Mouse (Mus musculus): ENCODE data around the gene Nos3. TPM values are rescaled to one million over a fixed set of nuclear protein-coding genes. Genes with fewer than 3 reads are reported as not detected.

Gene Nos3
- polyA plus RNA-seq, 1 experiment from 2014 or later: 7.0 TPM

DNA sequence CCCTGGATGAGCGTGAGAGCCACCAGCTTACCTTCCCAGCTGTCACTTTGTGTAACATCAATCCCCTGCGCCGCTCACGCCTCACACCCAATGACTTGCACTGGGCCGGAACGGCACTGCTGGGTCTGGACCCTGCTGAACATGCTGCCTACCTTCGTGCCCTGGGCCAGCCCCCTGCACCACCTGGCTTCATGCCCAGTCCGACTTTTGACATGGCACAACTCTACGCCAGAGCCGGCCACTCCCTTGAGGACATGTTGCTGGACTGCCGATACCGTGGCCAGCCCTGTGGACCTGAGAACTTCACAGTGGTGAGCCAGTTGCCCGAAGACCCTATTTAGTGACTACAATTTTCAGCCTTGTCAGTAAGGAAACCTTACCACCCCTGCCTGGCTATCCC lies 49.3 kb downstream of the Nos3 start:
- WGBS: 80% methylated on average over 13 of the region's 13 CpGs
- Histone ChIP-seq H3K9ac (ENCODE audit: low read depth, low read length) (peak overlapping the region; percentile 11; the same call in 1 of the 2 replicates), H3K4me1 (ENCODE audit: control insufficient read depth, insufficient read depth, low read length) (peaks cover 11% of the 10 kb centered on the region; the same call in 1 of the 2 replicates), H3K9me3 (ENCODE audit: control insufficient read depth, low read length) (no peaks in the 10 kb centered on the region), H3K4me3 (ENCODE audit: low read length) (no peak overlapping the region), H3K27ac (ENCODE audit: low read length) (no peak overlapping the region), H3K27me3 (replicated peaks; ENCODE audit: control insufficient read depth, insufficient read depth, low read length) (no peaks in the 10 kb centered on the region), H3K36me3 (ENCODE audit: control insufficient read depth, insufficient read depth, low read length) (no peaks in the 10 kb centered on the region), H3K4me2 (ENCODE audit: low read depth, low read length) (no peak overlapping the region)
- ATAC-seq: no peak

DNA sequence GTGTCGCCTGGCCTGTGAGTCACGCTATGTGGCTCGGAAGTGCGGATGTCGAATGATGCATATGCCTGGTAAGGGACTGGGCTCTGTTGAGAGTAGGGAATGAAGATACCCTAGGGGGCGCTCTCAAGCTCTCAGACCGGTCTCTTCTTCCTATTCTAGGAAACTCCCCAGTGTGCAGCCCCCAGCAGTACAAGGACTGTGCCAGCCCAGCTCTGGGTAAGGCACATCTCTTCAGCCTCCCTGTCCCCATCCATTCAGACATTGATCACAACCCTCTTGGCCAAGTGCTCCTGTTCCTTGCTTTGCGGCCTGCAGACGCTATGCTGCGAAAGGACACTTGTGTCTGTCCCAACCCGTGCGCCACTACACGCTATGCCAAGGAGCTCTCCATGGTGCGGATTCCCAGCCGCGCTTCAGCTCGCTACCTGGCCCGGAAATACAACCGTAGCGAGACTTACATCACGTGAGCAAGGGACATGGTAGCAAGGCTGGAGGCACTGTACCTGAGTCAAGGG lies 51.7 kb downstream of the Nos3 start:
- peak overlapping the region; percentile 20; the same call in 1 of the 2 replicates for H3K4me2 ChIP-seq (ENCODE audit: low read depth, low read length)
- no peak overlapping the region for H3K9ac ChIP-seq (ENCODE audit: low read depth, low read length)
- H3K9me3 ChIP-seq (ENCODE audit: control insufficient read depth, low read length): no peaks in the 10 kb centered on the region
- 5% methylated on average over 21 of the region's 21 CpGs for WGBS
- H3K27ac ChIP-seq (ENCODE audit: low read length): no peak overlapping the region
- peaks cover 11% of the 10 kb centered on the region; the same call in 1 of the 2 replicates for H3K4me1 ChIP-seq (ENCODE audit: control insufficient read depth, insufficient read depth, low read length)
- no peak overlapping the region for H3K4me3 ChIP-seq (ENCODE audit: low read length)
- no peaks in the 10 kb centered on the region for H3K36me3 ChIP-seq (ENCODE audit: control insufficient read depth, insufficient read depth, low read length)
- peak; percentile 60 for ATAC-seq
- H3K27me3 ChIP-seq (replicated peaks; ENCODE audit: control insufficient read depth, insufficient read depth, low read length): no peaks in the 10 kb centered on the region

- Histone ChIP-seq H3K27ac (ENCODE audit: low read length) (no peak overlapping the region), H3K27me3 (replicated peaks; ENCODE audit: control insufficient read depth, insufficient read depth, low read length) (no peaks in the 10 kb centered on the region), H3K9ac (ENCODE audit: low read depth, low read length) (no peak overlapping the region), H3K9me3 (ENCODE audit: control insufficient read depth, low read length) (no peaks in the 10 kb centered on the region), H3K4me3 (ENCODE audit: low read length) (no peak overlapping the region), H3K4me2 (ENCODE audit: low read depth, low read length) (no peak overlapping the region), H3K4me1 (ENCODE audit: control insufficient read depth, insufficient read depth, low read length) (peaks cover 14% of the 10 kb centered on the region), H3K36me3 (ENCODE audit: control insufficient read depth, insufficient read depth, low read length) (no peaks in the 10 kb centered on the region)
- 88% methylated on average over 10 of the region's 10 CpGs for WGBS
- no peak for ATAC-seq
These were observed 53.0 kb downstream of the Nos3 start for GRCm38 (mm10) chr5:24417587-24417986.

DNA sequence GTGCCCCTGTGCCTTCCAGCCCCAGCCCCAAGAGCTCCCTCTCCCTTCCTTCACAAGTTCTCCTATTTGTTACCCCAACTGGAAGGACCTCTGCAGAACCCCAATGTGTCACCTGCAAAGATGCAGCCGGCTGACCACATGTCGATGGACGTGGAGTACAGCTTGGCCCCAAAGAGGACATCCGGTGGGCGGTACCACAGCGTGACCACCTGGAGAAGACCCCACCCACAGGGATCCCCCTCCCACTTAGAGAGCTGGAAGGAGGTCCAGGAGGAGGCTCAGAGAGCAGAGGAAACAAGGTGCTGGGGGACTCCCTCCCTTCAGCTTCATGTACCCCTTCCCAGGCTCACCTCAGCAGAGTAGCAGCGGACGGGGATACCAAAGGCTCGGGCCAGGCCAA lies 55.8 kb downstream of the Nos3 start:
- no peak overlapping the region for H3K9ac ChIP-seq (ENCODE audit: low read depth, low read length)

DNA sequence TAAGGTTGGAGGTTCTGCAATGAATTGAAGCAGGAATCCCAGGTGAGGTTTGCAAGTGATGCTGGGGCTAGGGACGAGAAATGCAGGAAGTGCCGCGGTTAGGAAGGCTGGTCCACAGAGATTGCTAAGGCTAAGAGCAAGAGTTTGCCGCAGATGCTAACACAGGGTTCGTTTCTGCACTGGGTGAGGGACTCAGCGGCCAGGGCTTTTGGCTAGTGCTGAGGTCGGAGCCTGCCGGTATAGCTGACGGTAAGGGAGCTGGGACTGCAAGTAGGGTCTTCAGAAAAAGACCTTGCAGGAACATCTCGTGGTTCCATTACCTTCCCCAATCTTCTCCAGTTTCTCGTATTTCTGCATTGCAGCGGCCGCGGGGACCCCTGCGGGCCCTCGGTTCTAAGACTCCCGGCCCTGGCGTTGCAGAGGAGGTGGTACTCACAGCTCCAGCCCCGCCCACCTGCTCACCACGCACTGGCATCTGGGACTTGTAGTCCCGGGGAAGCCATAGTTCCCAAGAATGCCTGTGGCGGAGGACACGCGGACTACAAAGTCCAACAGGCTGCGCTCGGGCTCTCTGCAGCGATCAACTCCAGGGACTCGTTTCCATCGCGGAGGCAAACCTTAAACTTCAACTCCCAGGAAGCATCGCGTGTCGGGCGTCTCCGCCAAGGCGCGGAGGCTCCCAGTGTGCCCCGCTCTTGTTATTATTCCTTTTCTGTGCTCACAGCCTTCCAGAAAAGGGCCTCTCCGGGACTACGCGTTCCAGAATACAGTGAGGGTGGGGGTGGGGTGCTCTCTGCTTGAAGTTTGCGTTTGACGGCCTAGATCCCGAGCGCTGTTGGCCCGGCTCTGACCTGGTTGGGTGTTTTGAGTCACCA lies 58.8 kb downstream of the Nos3 start, which contains the start of the genes Cdk5 and Slc4a2:
Gene Cdk5 (minus strand): TSS at position 402 of the 875 bp plus-strand sequence.
Gene Slc4a2 (plus strand): TSS at position 709 of the 875 bp plus-strand sequence.
- peak; percentile 89 for ATAC-seq
- Histone ChIP-seq H3K9ac (ENCODE audit: low read depth, low read length) (peak within 1 kb of the TSS; percentile 81), H3K4me3 (ENCODE audit: low read length) (peak within 1 kb of the TSS; percentile 76), H3K27me3 (replicated peaks; ENCODE audit: control insufficient read depth, insufficient read depth, low read length) (no peaks in the 10 kb centered on the region), H3K4me1 (ENCODE audit: control insufficient read depth, insufficient read depth, low read length) (peaks cover 27% of the 10 kb centered on the region), H3K27ac (ENCODE audit: low read length) (peak within 1 kb of the TSS; percentile 98), H3K36me3 (ENCODE audit: control insufficient read depth, insufficient read depth, low read length) (no peaks in the 10 kb centered on the region), H3K4me2 (ENCODE audit: low read depth, low read length) (peak within 1 kb of the TSS; percentile 86), H3K9me3 (ENCODE audit: control insufficient read depth, low read length) (no peaks in the 10 kb centered on the region)
- WGBS: under 1% methylated on average over 46 of the region's 46 CpGs

More for the DNA sequence above, 55.8 kb downstream of the Nos3 start:
- peaks cover 10% of the 10 kb centered on the region for H3K4me1 ChIP-seq (ENCODE audit: control insufficient read depth, insufficient read depth, low read length)
- no peak overlapping the region for H3K4me2 ChIP-seq (ENCODE audit: low read depth, low read length)
- H3K27me3 ChIP-seq (replicated peaks; ENCODE audit: control insufficient read depth, insufficient read depth, low read length): no peaks in the 10 kb centered on the region
- no peak overlapping the region for H3K4me3 ChIP-seq (ENCODE audit: low read length)
- no peaks in the 10 kb centered on the region for H3K9me3 ChIP-seq (ENCODE audit: control insufficient read depth, low read length)
- WGBS: 89% methylated on average over 9 of the region's 9 CpGs
- H3K27ac ChIP-seq (ENCODE audit: low read length): no peak overlapping the region
- ATAC-seq: no peak
- H3K36me3 ChIP-seq (ENCODE audit: control insufficient read depth, insufficient read depth, low read length): no peaks in the 10 kb centered on the region

- Histone ChIP-seq H3K27ac (ENCODE audit: low read length) (peak overlapping the region; percentile 98), H3K4me3 (ENCODE audit: low read length) (peak overlapping the region; percentile 76), H3K27me3 (replicated peaks; ENCODE audit: control insufficient read depth, insufficient read depth, low read length) (no peaks in the 10 kb centered on the region), H3K4me1 (ENCODE audit: control insufficient read depth, insufficient read depth, low read length) (peaks cover 27% of the 10 kb centered on the region), H3K36me3 (ENCODE audit: control insufficient read depth, insufficient read depth, low read length) (no peaks in the 10 kb centered on the region), H3K4me2 (ENCODE audit: low read depth, low read length) (peak overlapping the region; percentile 86), H3K9me3 (ENCODE audit: control insufficient read depth, low read length) (no peaks in the 10 kb centered on the region), H3K9ac (ENCODE audit: low read depth, low read length) (peak overlapping the region; percentile 81)
- WGBS: 12% methylated on average over 21 of the region's 21 CpGs
- no peak for ATAC-seq
These were observed 59.6 kb downstream of the Nos3 start for GRCm38 (mm10) chr5:24424004-24424781.

DNA sequence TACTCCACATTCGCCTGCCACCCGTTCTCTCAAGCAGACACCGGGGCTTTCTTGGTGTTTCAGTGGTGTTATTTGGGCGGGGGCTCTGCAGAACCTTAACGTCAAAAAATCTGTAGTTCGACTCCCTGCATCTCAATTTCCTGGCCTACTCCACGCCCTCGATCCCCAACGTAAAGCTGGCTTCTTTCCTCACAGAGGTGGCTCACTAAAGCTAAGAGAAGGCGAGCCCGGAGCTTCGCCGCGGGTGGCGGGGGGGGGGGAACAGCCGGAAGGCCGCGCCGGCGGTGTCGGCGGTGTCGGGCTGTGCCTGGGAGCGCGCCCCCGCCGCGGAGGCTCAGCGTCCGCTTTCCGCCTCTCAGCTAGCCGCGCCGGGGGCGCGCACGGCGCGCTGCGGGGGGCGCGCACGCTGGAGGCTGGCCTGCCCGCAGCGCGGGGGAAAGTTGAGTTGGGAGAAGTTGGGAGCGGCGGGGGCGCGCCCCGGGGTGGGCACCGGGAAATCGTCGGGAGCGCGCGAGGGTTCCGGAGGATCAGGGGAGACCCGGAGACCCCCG lies 60.3 kb downstream of the Nos3 start:
- Histone ChIP-seq H3K27me3 (replicated peaks; ENCODE audit: control insufficient read depth, insufficient read depth, low read length) (no peaks in the 10 kb centered on the region), H3K9me3 (ENCODE audit: control insufficient read depth, low read length) (no peaks in the 10 kb centered on the region), H3K4me3 (ENCODE audit: low read length) (peak overlapping the region; percentile 76), H3K4me2 (ENCODE audit: low read depth, low read length) (peak overlapping the region; percentile 86), H3K9ac (ENCODE audit: low read depth, low read length) (peak overlapping the region; percentile 81), H3K27ac (ENCODE audit: low read length) (peak overlapping the region; percentile 98), H3K36me3 (ENCODE audit: control insufficient read depth, insufficient read depth, low read length) (peaks cover 4% of the 10 kb centered on the region; the same call in 1 of the 2 replicates), H3K4me1 (ENCODE audit: control insufficient read depth, insufficient read depth, low read length) (peaks cover 27% of the 10 kb centered on the region)
- WGBS: under 1% methylated on average over 50 of the region's 60 CpGs
- ATAC-seq: peak; percentile 30

- Histone ChIP-seq H3K36me3 (ENCODE audit: control insufficient read depth, insufficient read depth, low read length) (peaks cover 6% of the 10 kb centered on the region; the same call in 1 of the 2 replicates), H3K4me1 (ENCODE audit: control insufficient read depth, insufficient read depth, low read length) (peaks cover 27% of the 10 kb centered on the region), H3K4me2 (ENCODE audit: low read depth, low read length) (peak overlapping the region; percentile 86), H3K4me3 (ENCODE audit: low read length) (peak overlapping the region; percentile 76), H3K27ac (ENCODE audit: low read length) (peak overlapping the region; percentile 98), H3K9ac (ENCODE audit: low read depth, low read length) (peak overlapping the region; percentile 81), H3K9me3 (ENCODE audit: control insufficient read depth, low read length) (no peaks in the 10 kb centered on the region), H3K27me3 (replicated peaks; ENCODE audit: control insufficient read depth, insufficient read depth, low read length) (no peaks in the 10 kb centered on the region)
- ATAC-seq: 0 out of 2 replicates have a peak, but pooled peaks have one; percentile 1
- under 1% methylated on average over 29 of the region's 30 CpGs for WGBS
These were observed 60.9 kb downstream of the Nos3 start for GRCm38 (mm10) chr5:24425421-24426036.

All from intestine, embryonic 16.5 days (tissue).